Comparison of ENCODE assay signal across 8 mouse cellular contexts in genomic region chr5:108659698-108660631, GRCm38 (mm10). TPM values are rescaled to one million over a fixed set of nuclear protein-coding genes. Genes with fewer than 3 reads are reported as not detected.
A peak's percentile ranks its signal among the peaks of the same experiment; 100 is the strongest.
DNase-seq lines count a peak whose midpoint lies in the region; ATAC-seq and TF ChIP-seq lines count a peak whose summit lies in the region.

Gene Idua, plus strand, starts transcription at chr5:108660331.

- H3K27me3 ChIP-seq in lung, embryonic 14.5 days (ENCODE audit: insufficient read depth, low read length): no peaks in the 10 kb centered on the region
- no peaks in the 10 kb centered on the region for H3K27me3 ChIP-seq in forebrain, postnatal 0 days (ENCODE audit: insufficient read depth, low read length)
- H3K27me3 ChIP-seq in intestine, postnatal 0 days (replicated peaks; ENCODE audit: control insufficient read depth, insufficient read depth, low read length): no peaks in the 10 kb centered on the region
- peaks cover 3% of the 10 kb centered on the region; the same call in 1 of the 2 replicates for H3K27me3 ChIP-seq in midbrain, embryonic 10.5 days (ENCODE audit: low read depth, poor library complexity, severe bottlenecking)

- peak within 1 kb of the TSS; percentile 36; the same call in 1 of the 2 replicates for H3K27ac ChIP-seq in lung, embryonic 14.5 days (ENCODE audit: low read depth)
- peak within 1 kb of the TSS; percentile 40; the same call in 1 of the 2 replicates for H3K27ac ChIP-seq in forebrain, postnatal 0 days (ENCODE audit: low read depth, low read length)
- H3K27ac ChIP-seq in intestine, postnatal 0 days (ENCODE audit: low read depth, low read length): peak within 1 kb of the TSS; percentile 88
- H3K27ac ChIP-seq in midbrain, embryonic 10.5 days (replicated peaks): peak within 1 kb of the TSS; percentile 86

- peaks cover 31% of the 10 kb centered on the region for H3K36me3 ChIP-seq in lung, embryonic 14.5 days (ENCODE audit: insufficient read depth)
- peaks cover 27% of the 10 kb centered on the region for H3K36me3 ChIP-seq in forebrain, postnatal 0 days (ENCODE audit: insufficient read depth)
- H3K36me3 ChIP-seq in intestine, postnatal 0 days (ENCODE audit: control insufficient read depth, insufficient read depth): peaks cover 30% of the 10 kb centered on the region
- H3K36me3 ChIP-seq in midbrain, embryonic 10.5 days: peaks cover 30% of the 10 kb centered on the region

- TF ChIP-seq CTCF in lung, embryonic 14.5 days (IDR thresholded peaks at IDR 0.05; ENCODE audit: low read depth): no peak
- TF ChIP-seq CTCF in forebrain, postnatal 0 days (IDR thresholded peaks at IDR 0.05; ENCODE audit: low read depth): no peak
- TF ChIP-seq CTCF in intestine, postnatal 0 days (IDR thresholded peaks at IDR 0.05; ENCODE audit: low read depth): no peak

- H3K9ac ChIP-seq in lung, embryonic 14.5 days: peak within 1 kb of the TSS; percentile 93
- peak within 1 kb of the TSS; percentile 93 for H3K9ac ChIP-seq in forebrain, postnatal 0 days
- H3K9ac ChIP-seq in intestine, postnatal 0 days (ENCODE audit: low read depth, low read length): peak within 1 kb of the TSS; percentile 86

- no peak for DNase-seq in lung, embryonic 14.5 days
- DNase-seq in lung, postnatal 14 days: no peak
- no peak for DNase-seq in adrenal gland, postnatal 25 days
- DNase-seq in forebrain, postnatal 0 days: no peak
- DNase-seq in midbrain, embryonic 10.5 days (ENCODE audit: low spot score): no peak
- no peak for DNase-seq in right cerebral cortex, postnatal 4 days
- no peak for DNase-seq in testis, postnatal 14 days (ENCODE audit: low spot score)

- peak; percentile 75 for ATAC-seq in lung, embryonic 14.5 days (ENCODE audit: insufficient read depth)
- ATAC-seq in forebrain, postnatal 0 days: peak; percentile 40; the same call in 1 of the 2 replicates
- peak; percentile 64 for ATAC-seq in intestine, postnatal 0 days

- H3K4me3 ChIP-seq in lung, embryonic 14.5 days (ENCODE audit: low read depth, low read length): peak within 1 kb of the TSS; percentile 84
- peak within 1 kb of the TSS; percentile 88 for H3K4me3 ChIP-seq in forebrain, postnatal 0 days (ENCODE audit: low read depth, low read length)
- H3K4me3 ChIP-seq in intestine, postnatal 0 days (ENCODE audit: low read depth, low read length): peak within 1 kb of the TSS; percentile 77
- H3K4me3 ChIP-seq in midbrain, embryonic 10.5 days: peak within 1 kb of the TSS; percentile 90

- H3K4me1 ChIP-seq in lung, embryonic 14.5 days (ENCODE audit: insufficient read depth): no peaks in the 10 kb centered on the region
- peaks cover 8% of the 10 kb centered on the region for H3K4me1 ChIP-seq in forebrain, postnatal 0 days (ENCODE audit: insufficient read depth)
- no peaks in the 10 kb centered on the region; the same call in 1 of the 2 replicates for H3K4me1 ChIP-seq in intestine, postnatal 0 days (replicated peaks; ENCODE audit: control insufficient read depth, insufficient read depth, low read length)
- peaks cover 28% of the 10 kb centered on the region for H3K4me1 ChIP-seq in midbrain, embryonic 10.5 days

- H3K4me2 ChIP-seq in lung, embryonic 14.5 days: peak within 1 kb of the TSS; percentile 93
- H3K4me2 ChIP-seq in forebrain, postnatal 0 days (ENCODE audit: low read depth): peak within 1 kb of the TSS; percentile 96
- H3K4me2 ChIP-seq in intestine, postnatal 0 days (replicated peaks; ENCODE audit: low read depth): peak within 1 kb of the TSS; percentile 86

- WGBS in lung, embryonic 14.5 days: 11% methylated on average over 24 of the region's 24 CpGs
- WGBS in forebrain, postnatal 0 days: 12% methylated on average over 24 of the region's 24 CpGs
- 7% methylated on average over 24 of the region's 24 CpGs for WGBS in intestine, postnatal 0 days
- 11% methylated on average over 24 of the region's 24 CpGs for WGBS in midbrain, embryonic 10.5 days

- no peaks in the 10 kb centered on the region for H3K9me3 ChIP-seq in lung, embryonic 14.5 days (ENCODE audit: low read depth, low read length)
- H3K9me3 ChIP-seq in forebrain, postnatal 0 days (ENCODE audit: low read length): no peaks in the 10 kb centered on the region
- H3K9me3 ChIP-seq in intestine, postnatal 0 days (ENCODE audit: control insufficient read depth): no peaks in the 10 kb centered on the region
- H3K9me3 ChIP-seq in midbrain, embryonic 10.5 days (replicated peaks): no peaks in the 10 kb centered on the region

RNA-seq across cellular contexts. Expression of gene Idua, which starts in this region (rescaled TPM):
- polyA plus RNA-seq in lung, embryonic 14.5 days (2014; fragmentation: Nextera tagmentation; extraction: Ambion mirVana): 11.8 and 12.3 TPM in 2 replicates
- 17.2 and 19.1 TPM in 2 replicates for total RNA-seq in adrenal gland, postnatal 25 days (2021)
- 5.7 and 8.7 TPM in 2 replicates for total RNA-seq in forebrain, postnatal 0 days (2014; rRNA removed)
- 4.3 and 6.3 TPM in 2 replicates for polyA plus RNA-seq in forebrain, postnatal 0 days (2015; fragmentation: Nextera tagmentation; extraction: Ambion mirVana)
- 4.8 and 5.8 TPM in 2 replicates for polyA plus RNA-seq in intestine, postnatal 0 days (2015; fragmentation: Nextera tagmentation; extraction: Ambion mirVana)
- 11.5 and 13.3 TPM in 2 replicates for polyA plus RNA-seq in midbrain, embryonic 10.5 days (2016; fragmentation: Nextera tagmentation; extraction: Ambion mirVana)

Comparison
In these comparisons a context has a peak if more than half of its experiments do, and no peak if none do; other contexts are left out.
1. H3K27ac ChIP-seq: peak in every context shown above with its lines; median percentile 88 in intestine, postnatal 0 days; 86 in midbrain, embryonic 10.5 days; 40 in forebrain, postnatal 0 days; 36 in lung, embryonic 14.5 days.